Mouse (Mus musculus) erythroblast, embryonic 14.5 days (primary cell): ENCODE data around the gene Vmn2r79. TPM values are rescaled to one million over a fixed set of nuclear protein-coding genes. Genes with fewer than 3 reads are reported as not detected.
"Not testable (repeated sequence)": the region's sequence is repeated elsewhere in the genome, so short reads cannot be mapped to it uniquely, and the experiment has no call there.

ENCODE experiments used
- H3K27me3 ChIP-seq: 2 replicates; pipeline ENCODE4 v1.6.1; 2012; ENCODE audit warnings: inconsistent platforms; ENCODE audit not compliant: control insufficient read depth
- H3K36me3 ChIP-seq: 2 replicates; pipeline ENCODE4 v1.6.1; 2012; ENCODE audit warnings: mild to moderate bottlenecking, inconsistent platforms; ENCODE audit not compliant: control insufficient read depth
- H3K4me1 ChIP-seq: 2 replicates; pipeline ENCODE4 v1.6.1; 2012; ENCODE audit warnings: inconsistent platforms; ENCODE audit not compliant: control insufficient read depth
- H3K4me3 ChIP-seq: replicated peaks from 2 replicates; pipeline ENCODE3; 2012; ENCODE audit warnings: moderate library complexity, mild to moderate bottlenecking, inconsistent platforms
- H3K9me3 ChIP-seq: 2 replicates; pipeline ENCODE4 v1.6.1; 2012; ENCODE audit warnings: low read length, inconsistent platforms, mixed read lengths; ENCODE audit not compliant: control insufficient read depth
- GATA1 ChIP-seq: IDR thresholded peaks from 2 replicates; pipeline ENCODE4 v1.6.1; 2012; ENCODE audit warnings: low read length, inconsistent platforms, mixed read lengths
- TAL1 ChIP-seq: IDR thresholded peaks from 3 replicates; pipeline ENCODE4 v1.6.1; 2012; ENCODE audit warnings: low read length, inconsistent platforms, mixed read lengths
- polyA plus RNA-seq: library from polyadenylated mRNA; stranded (reverse); fragments of >175 nt; gene quantifications from 2 replicates; pipeline ENCODE4 v1.2.3, GENCODE M21; 2012

Gene Vmn2r79
- polyA plus RNA-seq = not detected in 2 replicates

DNA sequence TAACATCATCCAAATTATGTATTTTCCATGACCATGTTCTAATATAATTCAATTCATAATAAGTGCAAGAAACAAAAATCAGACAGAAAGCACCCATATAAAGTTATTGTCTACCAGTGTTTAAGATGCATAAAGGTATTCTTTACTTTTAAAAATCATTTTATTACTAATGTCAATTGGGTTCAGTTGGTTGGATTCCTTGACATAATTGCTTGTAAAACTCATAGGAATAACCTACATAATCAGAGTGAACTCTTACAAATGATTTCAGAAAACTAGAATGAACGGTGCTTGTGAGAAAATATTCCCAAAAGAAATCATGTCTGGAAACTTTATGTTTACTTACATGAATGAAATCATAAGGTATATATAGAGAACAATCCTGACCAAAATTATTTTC is at the start of gene Vmn2r79:
Vmn2r79 (plus strand) TSS at position 301 of the 400 bp plus-strand sequence.
- H3K36me3 ChIP-seq, H3K9me3 ChIP-seq, H3K27me3 ChIP-seq, H3K4me3 ChIP-seq, H3K4me1 ChIP-seq: not testable (repeated sequence)

DNA sequence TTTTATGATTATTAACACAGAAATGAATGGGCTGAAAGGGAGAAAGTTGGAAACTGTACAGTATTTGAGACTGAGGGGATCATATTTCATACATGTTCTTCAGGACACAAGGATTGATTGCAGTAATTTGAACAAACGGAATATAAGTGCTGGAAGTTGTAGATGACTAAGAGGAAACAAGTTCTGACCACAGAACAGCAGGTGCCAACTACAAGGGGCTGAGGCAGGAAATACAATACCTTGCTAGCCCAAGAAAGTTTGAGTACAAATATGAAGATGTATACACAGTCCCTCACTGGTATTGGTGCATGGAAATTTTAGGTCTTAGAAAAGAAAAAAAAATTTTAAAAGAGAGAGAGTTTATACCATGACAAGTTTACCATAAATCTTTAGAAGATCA is 1.2 kb upstream of the Vmn2r79 start:
- H3K9me3 ChIP-seq = no peaks in the 10 kb centered on the region
- H3K4me1 ChIP-seq = no peaks in the 10 kb centered on the region
- H3K36me3 ChIP-seq = no peaks in the 10 kb centered on the region
- TF ChIP-seq GATA1 = no peak
- no peak for TF ChIP-seq TAL1
- H3K4me3 ChIP-seq = no peak overlapping the region
- no peaks in the 10 kb centered on the region for H3K27me3 ChIP-seq

- not testable (repeated sequence) for H3K36me3 ChIP-seq, H3K4me3 ChIP-seq, H3K4me1 ChIP-seq, H3K27me3 ChIP-seq, H3K9me3 ChIP-seq
Observed at GRCm38 (mm10) chr7:87026486-87026885, 30.6 kb downstream of the Vmn2r79 start.

GRCm38 (mm10) chr7:87063576-87063975 is 67.7 kb downstream of the Vmn2r79 start:
- no peaks in the 10 kb centered on the region for H3K36me3 ChIP-seq
- no peaks in the 10 kb centered on the region for H3K27me3 ChIP-seq
- no peak overlapping the region for H3K4me3 ChIP-seq
- H3K9me3 ChIP-seq = no peaks in the 10 kb centered on the region
- TF ChIP-seq GATA1 (no peak), TAL1 (no peak)
- no peaks in the 10 kb centered on the region for H3K4me1 ChIP-seq

Other genes starting within 250 kb of the Vmn2r79 start
- gene Folh1, start 220.2 kb upstream of the Vmn2r79 start, polyA plus RNA-seq = not detected in 2 replicates
- not detected in 2 replicates for gene Vmn2r77, start 201.1 kb upstream of the Vmn2r79 start, polyA plus RNA-seq
- gene Vmn2r78, start 81.0 kb upstream of the Vmn2r79 start, polyA plus RNA-seq = not detected in 2 replicates
- gene Nox4, start 250.0 kb downstream of the Vmn2r79 start, polyA plus RNA-seq = not detected in 2 replicates